In the genomic region with DNA sequence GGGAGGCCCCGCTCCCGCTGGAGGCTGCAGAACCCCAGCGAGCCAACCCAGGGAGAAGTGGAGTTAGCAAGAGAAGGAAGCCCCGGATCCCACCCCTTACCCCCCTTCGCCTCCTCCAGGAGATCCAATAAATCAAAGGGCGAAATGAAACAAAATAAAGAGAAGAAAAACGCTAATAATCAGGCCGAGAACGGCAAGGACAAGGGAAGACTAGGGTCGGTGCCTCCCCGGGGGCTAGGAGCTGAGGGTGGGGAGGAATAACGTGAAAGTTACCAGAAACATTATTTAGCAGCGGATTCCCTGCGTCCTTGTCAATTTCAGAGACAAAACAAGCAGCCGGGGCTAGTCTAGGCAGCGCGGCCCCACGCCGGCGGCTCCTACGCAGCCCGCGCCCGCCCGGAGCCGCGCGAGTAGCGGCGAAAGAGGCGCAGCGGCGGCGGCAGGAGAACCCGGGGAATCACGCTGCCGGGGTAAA, we compare ENCODE assay signal across 9 mouse cellular contexts. TPM values are rescaled to one million over a fixed set of nuclear protein-coding genes. Genes with fewer than 3 reads are reported as not detected.
DNase-seq lines count a peak whose midpoint lies in the region; ATAC-seq and TF ChIP-seq lines count a peak whose summit lies in the region.
"Had no signal": no experiment of that assay in that cellular context is flagged by ENCODE, and none has a peak within 500 bp of the region (broad histone marks: within the 10 kb centered on the region; RNA-seq: fewer than 3 reads in every experiment).

No protein-coding gene starts in this region.

- no peak overlapping the region for H3K27ac ChIP-seq in cerebellum, adult 2 months (ENCODE audit: insufficient read depth, low read length)
- peak overlapping the region; percentile 97 for H3K27ac ChIP-seq in embryonic facial prominence, embryonic 11.5 days (replicated peaks; ENCODE audit: low read depth, low read length)
- peak overlapping the region; percentile 99 for H3K27ac ChIP-seq in hindbrain, embryonic 13.5 days
- peak overlapping the region; percentile 96 for H3K27ac ChIP-seq in lung, embryonic 14.5 days (ENCODE audit: low read depth)
- H3K27ac ChIP-seq in stomach, embryonic 14.5 days (ENCODE audit: low read length), result peak overlapping the region; percentile 100

- peak in 1 of 2 experiments; percentile 31 for DNase-seq in cerebellum, adult 2 months
- no peak for DNase-seq in cerebellum, adult 11-12 months
- DNase-seq in 3T3-L1 (ENCODE audit: low read depth, low spot score), result peak; percentile 64
- DNase-seq in embryonic facial prominence, embryonic 11.5 days (ENCODE audit: low spot score), result peak; percentile 64
- peak; percentile 74 for DNase-seq in lung, embryonic 14.5 days

- no peaks in the 10 kb centered on the region for H3K9me3 ChIP-seq in embryonic facial prominence, embryonic 11.5 days (replicated peaks; ENCODE audit: control insufficient read depth, low read length)
- H3K9me3 ChIP-seq in hindbrain, embryonic 13.5 days, result no peaks in the 10 kb centered on the region
- no peaks in the 10 kb centered on the region for H3K9me3 ChIP-seq in lung, embryonic 14.5 days (ENCODE audit: low read depth, low read length)
- H3K9me3 ChIP-seq in stomach, embryonic 14.5 days (ENCODE audit: control insufficient read depth, low read depth, low read length), result no peaks in the 10 kb centered on the region

- 0 out of 2 replicates have a peak, but pooled peaks cover 2% of the 10 kb centered on the region for H3K4me1 ChIP-seq in cerebellum, adult 2 months (ENCODE audit: control insufficient read depth, insufficient read depth, low read length)
- no peaks in the 10 kb centered on the region; the same call in 1 of the 2 replicates for H3K4me1 ChIP-seq in embryonic facial prominence, embryonic 11.5 days (ENCODE audit: control insufficient read depth, insufficient read depth, low read length)
- peaks cover 37% of the 10 kb centered on the region for H3K4me1 ChIP-seq in hindbrain, embryonic 13.5 days (replicated peaks)
- peaks cover 4% of the 10 kb centered on the region; the same call in 1 of the 2 replicates for H3K4me1 ChIP-seq in lung, embryonic 14.5 days (ENCODE audit: insufficient read depth)
- H3K4me1 ChIP-seq in stomach, embryonic 14.5 days (ENCODE audit: control insufficient read depth, insufficient read depth, low read length), result peaks cover 8% of the 10 kb centered on the region

- no peak for TF ChIP-seq POLR2A in cerebellum, adult 2 months (IDR thresholded peaks at IDR 0.05; ENCODE audit: borderline replicate concordance, insufficient read depth, low read length)

- no peak for ATAC-seq in embryonic facial prominence, embryonic 11.5 days (replicated peaks; ENCODE audit: insufficient number of reproducible peaks, low FRiP score, low TSS enrichment, low read depth)
- ATAC-seq in hindbrain, embryonic 13.5 days (ENCODE audit: low FRiP score), result no peak
- ATAC-seq in lung, embryonic 14.5 days (ENCODE audit: insufficient read depth), result no peak
- no peak for ATAC-seq in stomach, embryonic 14.5 days (ENCODE audit: insufficient number of reproducible peaks, insufficient read depth, low FRiP score, low read depth)
- ATAC-seq in frontal cortex, adult (ENCODE audit: low TSS enrichment), result no peak

- H3K27me3 ChIP-seq in cerebellum, adult 2 months (ENCODE audit: control insufficient read depth, insufficient read depth, low read length), result peaks cover 20% of the 10 kb centered on the region; the same call in 1 of the 2 replicates
- H3K27me3 ChIP-seq in embryonic facial prominence, embryonic 11.5 days (ENCODE audit: control insufficient read depth, insufficient read depth, low read length), result no peaks in the 10 kb centered on the region
- no peaks in the 10 kb centered on the region for H3K27me3 ChIP-seq in hindbrain, embryonic 13.5 days
- H3K27me3 ChIP-seq in lung, embryonic 14.5 days (ENCODE audit: insufficient read depth, low read length), result 0 out of 2 replicates have a peak, but pooled peaks cover 4% of the 10 kb centered on the region
- no peaks in the 10 kb centered on the region for H3K27me3 ChIP-seq in stomach, embryonic 14.5 days (ENCODE audit: control insufficient read depth, insufficient read depth, low read length)

- TF ChIP-seq CTCF in cerebellum, adult 2 months (IDR thresholded peaks at IDR 0.05; ENCODE audit: borderline replicate concordance, insufficient read depth, low read depth, low read length), result no peak
- TF ChIP-seq CTCF in lung, embryonic 14.5 days (IDR thresholded peaks at IDR 0.05; ENCODE audit: low read depth), result no peak

- H3K4me3 ChIP-seq in cerebellum, adult 2 months (replicated peaks; ENCODE audit: insufficient read depth, low read depth, low read length), result peak overlapping the region; percentile 38
- H3K4me3 ChIP-seq in embryonic facial prominence, embryonic 11.5 days (ENCODE audit: low read depth, low read length), result peak overlapping the region; percentile 76
- H3K4me3 ChIP-seq in hindbrain, embryonic 13.5 days, result peak overlapping the region; percentile 83
- peak overlapping the region; percentile 70 for H3K4me3 ChIP-seq in lung, embryonic 14.5 days (ENCODE audit: low read depth, low read length)
- peak overlapping the region; percentile 83 for H3K4me3 ChIP-seq in stomach, embryonic 14.5 days (ENCODE audit: low read depth, low read length)

- H3K36me3 ChIP-seq in embryonic facial prominence, embryonic 11.5 days (replicated peaks; ENCODE audit: control insufficient read depth, insufficient read depth, low read depth, low read length), result no peaks in the 10 kb centered on the region
- H3K36me3 ChIP-seq in hindbrain, embryonic 13.5 days, result peaks cover 9% of the 10 kb centered on the region
- peaks cover 10% of the 10 kb centered on the region for H3K36me3 ChIP-seq in lung, embryonic 14.5 days (ENCODE audit: insufficient read depth)
- peaks cover 5% of the 10 kb centered on the region; the same call in 1 of the 2 replicates for H3K36me3 ChIP-seq in stomach, embryonic 14.5 days (ENCODE audit: control insufficient read depth, insufficient read depth, low read length)
- H3K36me3 ChIP-seq: G1E had no signal

- peak overlapping the region; percentile 98 for H3K9ac ChIP-seq in embryonic facial prominence, embryonic 11.5 days (replicated peaks; ENCODE audit: low read length)
- peak overlapping the region; percentile 100 for H3K9ac ChIP-seq in hindbrain, embryonic 13.5 days
- H3K9ac ChIP-seq in lung, embryonic 14.5 days, result peak overlapping the region; percentile 87
- peak overlapping the region; percentile 98 for H3K9ac ChIP-seq in stomach, embryonic 14.5 days (replicated peaks; ENCODE audit: low read depth, low read length)

- WGBS in cerebellum, adult 2 months, result 1% methylated on average over 37 of the region's 37 CpGs
- WGBS in embryonic facial prominence, embryonic 11.5 days, result under 1% methylated on average over 37 of the region's 37 CpGs
- under 1% methylated on average over 31 of the region's 37 CpGs for WGBS in hindbrain, embryonic 13.5 days
- WGBS in lung, embryonic 14.5 days, result under 1% methylated on average over 37 of the region's 37 CpGs
- WGBS in stomach, embryonic 14.5 days, result under 1% methylated on average over 34 of the region's 37 CpGs

- peak overlapping the region; percentile 49 for H3K4me2 ChIP-seq in embryonic facial prominence, embryonic 11.5 days (ENCODE audit: low read depth, low read length)
- H3K4me2 ChIP-seq in hindbrain, embryonic 13.5 days, result peak overlapping the region; percentile 87
- H3K4me2 ChIP-seq in lung, embryonic 14.5 days, result peak overlapping the region; percentile 83
- peak overlapping the region; percentile 71 for H3K4me2 ChIP-seq in stomach, embryonic 14.5 days (replicated peaks; ENCODE audit: low read depth, low read length)

RNA-seq across cellular contexts. Expression of gene Meis2, which starts 1.8 kb away (rescaled TPM):
- 36.4 and 58.7 TPM in 2 replicates for polyA plus RNA-seq in cerebellum, adult 2 months (2012; rRNA removed)
- 58.8 and 65.3 TPM in 2 replicates for polyA plus RNA-seq in embryonic facial prominence, embryonic 11.5 days (2014; fragmentation: Nextera tagmentation; extraction: Ambion mirVana)
- polyA plus RNA-seq in hindbrain, embryonic 13.5 days (2015; fragmentation: Nextera tagmentation; extraction: Ambion mirVana), result 139 and 175 TPM in 2 replicates
- polyA plus RNA-seq in lung, embryonic 14.5 days (2014; fragmentation: Nextera tagmentation; extraction: Ambion mirVana), result 31.4 and 33.1 TPM in 2 replicates
- 85.0 and 86.3 TPM in 2 replicates for polyA plus RNA-seq in stomach, embryonic 14.5 days (2014; fragmentation: Nextera tagmentation; extraction: Ambion mirVana)
